Mouse (Mus musculus) intestine, embryonic 14.5 days (tissue): ENCODE data around the gene Sv2c. TPM values are rescaled to one million over a fixed set of nuclear protein-coding genes. Genes with fewer than 3 reads are reported as not detected.

Source experiments
- ATAC-seq: fragments of 200-750 bp; cut with Nextera tagmentation; replicated peaks from 2 replicates; pipeline ENCODE4 v1.8.0; 2017; ENCODE audit warnings: low read depth, moderate number of reproducible peaks, moderate TSS enrichment, moderate library complexity; ENCODE audit not compliant: low FRiP score, low TSS enrichment
- DNase-seq: peaks from one replicate; pipeline ENCODE4 v3.0.0-alpha.2; 2018; ENCODE audit warnings: low spot score
- H3K27ac ChIP-seq: fragments of 300-500 bp; sonication (generic); 2 replicates; pipeline ENCODE4 v1.5.1; 2014; ENCODE audit warnings: low read depth, mild to moderate bottlenecking, control low read depth
- H3K27me3 ChIP-seq: fragments of 300-500 bp; sonication (generic); replicated peaks from 2 replicates; pipeline ENCODE4 v1.6.1; 2014; ENCODE audit warnings: low read length, control low read depth; ENCODE audit not compliant: control insufficient read depth, insufficient read depth
- H3K36me3 ChIP-seq: fragments of 300-500 bp; sonication (generic); 2 replicates; pipeline ENCODE4 v1.6.1; 2014; ENCODE audit warnings: low read length, control low read depth; ENCODE audit not compliant: control insufficient read depth, insufficient read depth
- H3K4me1 ChIP-seq: fragments of 300-500 bp; sonication (generic); replicated peaks from 2 replicates; pipeline ENCODE4 v1.6.1; 2014; ENCODE audit warnings: low read length, control low read depth, mixed read lengths; ENCODE audit not compliant: control insufficient read depth, insufficient read depth
- H3K4me2 ChIP-seq: fragments of 300-500 bp; sonication (generic); 2 replicates; pipeline ENCODE4 v1.6.1; 2014; ENCODE audit warnings: low read length
- H3K4me3 ChIP-seq: fragments of 300-500 bp; sonication (generic); 2 replicates; pipeline ENCODE4 v1.5.1; 2014; ENCODE audit warnings: low read depth, low read length, control low read depth, mixed read lengths
- H3K9ac ChIP-seq: fragments of 300-500 bp; sonication (generic); 2 replicates; pipeline ENCODE4 v1.6.1; 2014; ENCODE audit warnings: mild to moderate bottlenecking, low read length
- H3K9me3 ChIP-seq: fragments of 300-500 bp; sonication (generic); 2 replicates; pipeline ENCODE4 v1.6.1; 2016; ENCODE audit warnings: low read length, control low read depth; ENCODE audit not compliant: control insufficient read depth
- WGBS: fragments of 180-500 bp; shearing (Covaris S2); extraction: QIAGEN DNeasy Blood & Tissue Kit; methylation state at CpG from one replicate; pipeline ENCODE4 v1.1.7; 2014; 5-methylcytosine and 5-hydroxymethylcytosine counted together
- polyA plus RNA-seq: library from polyadenylated mRNA; unstranded; fragments of >200 nt; fragmentation: Nextera tagmentation; extraction: Ambion mirVana; gene quantifications from 2 replicates; pipeline ENCODE4 v1.2.1, GENCODE M21; 2014

Sv2c gene
- polyA plus RNA-seq, 1 experiment from 2014 or later = 1.8 TPM

GRCm38 (mm10) chr13:96002475-96002874 lies 129.9 kb downstream of the Sv2c start:
- DNase-seq (no peak), ATAC-seq (no peak)
- Histone ChIP-seq H3K4me1 (no peaks in the 10 kb centered on the region), H3K27me3 (no peaks in the 10 kb centered on the region), H3K36me3 (no peaks in the 10 kb centered on the region), H3K27ac (no peak overlapping the region), H3K4me3 (no peak overlapping the region), H3K9me3 (no peaks in the 10 kb centered on the region), H3K4me2 (no peak overlapping the region), H3K9ac (no peak overlapping the region)
- 43% methylated on average over 5 of the region's 5 CpGs for WGBS

DNA sequence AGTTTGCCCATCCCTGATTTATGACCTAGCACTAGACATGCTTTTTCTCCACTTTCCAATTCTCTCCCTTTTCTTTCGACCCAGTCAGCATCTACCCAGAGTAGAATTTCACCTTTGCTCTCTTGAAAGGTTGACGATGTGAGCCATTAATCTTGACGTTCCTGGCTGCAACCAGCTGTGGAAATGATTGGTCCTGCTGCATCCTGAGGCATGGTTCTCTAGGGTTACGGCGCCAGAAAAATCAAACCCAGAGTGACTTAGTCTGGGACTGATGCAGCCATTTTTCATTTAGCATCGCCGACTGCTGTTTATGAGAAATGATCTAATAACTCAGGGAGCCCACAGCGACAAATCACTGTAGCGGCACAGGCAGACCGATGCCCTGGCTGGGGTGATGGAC lies 133.0 kb downstream of the Sv2c start:
- Histone ChIP-seq H3K36me3 (no peaks in the 10 kb centered on the region), H3K4me1 (no peaks in the 10 kb centered on the region), H3K9me3 (0 out of 2 replicates have a peak, but pooled peaks cover 2% of the 10 kb centered on the region), H3K4me2 (no peak overlapping the region), H3K4me3 (no peak overlapping the region), H3K27ac (no peak overlapping the region), H3K27me3 (no peaks in the 10 kb centered on the region), H3K9ac (no peak overlapping the region)
- ATAC-seq = no peak
- 28% methylated on average over 10 of the region's 10 CpGs for WGBS
- DNase-seq = no peak

GRCm38 (mm10) chr13:95997294-95997693 lies 135.1 kb downstream of the Sv2c start:
- Histone ChIP-seq H3K4me2 (no peak overlapping the region), H3K36me3 (no peaks in the 10 kb centered on the region), H3K27ac (no peak overlapping the region), H3K9ac (no peak overlapping the region), H3K9me3 (0 out of 2 replicates have a peak, but pooled peaks cover 2% of the 10 kb centered on the region), H3K4me1 (no peaks in the 10 kb centered on the region), H3K4me3 (no peak overlapping the region), H3K27me3 (no peaks in the 10 kb centered on the region)
- 43% methylated on average over 2 of the region's 2 CpGs for WGBS
- DNase-seq (no peak), ATAC-seq (no peak)

- H3K9me3 ChIP-seq = 0 out of 2 replicates have a peak, but pooled peaks cover 2% of the 10 kb centered on the region
- ATAC-seq (no peak), DNase-seq (no peak)
- H3K36me3 ChIP-seq = no peaks in the 10 kb centered on the region
- no peak overlapping the region for H3K9ac ChIP-seq
- H3K4me1 ChIP-seq = no peaks in the 10 kb centered on the region
- H3K27me3 ChIP-seq = no peaks in the 10 kb centered on the region
- H3K27ac ChIP-seq = no peak overlapping the region
- no peak overlapping the region for H3K4me3 ChIP-seq
- WGBS = 73% methylated on average over 27 of the region's 27 CpGs
- H3K4me2 ChIP-seq = no peak overlapping the region
These were observed 137.4 kb downstream of the Sv2c start for GRCm38 (mm10) chr13:95994705-95995703.

GRCm38 (mm10) chr13:95988181-95988580 lies 144.2 kb downstream of the Sv2c start:
- no peak for ATAC-seq
- no peak overlapping the region for H3K4me2 ChIP-seq
- no peaks in the 10 kb centered on the region for H3K36me3 ChIP-seq
- no peak overlapping the region for H3K4me3 ChIP-seq
- WGBS = 80% methylated on average over 9 of the region's 9 CpGs
- H3K9ac ChIP-seq = no peak overlapping the region
- H3K27ac ChIP-seq = no peak overlapping the region
- H3K9me3 ChIP-seq = no peaks in the 10 kb centered on the region
- no peaks in the 10 kb centered on the region for H3K4me1 ChIP-seq
- DNase-seq = no peak
- no peaks in the 10 kb centered on the region for H3K27me3 ChIP-seq

DNA sequence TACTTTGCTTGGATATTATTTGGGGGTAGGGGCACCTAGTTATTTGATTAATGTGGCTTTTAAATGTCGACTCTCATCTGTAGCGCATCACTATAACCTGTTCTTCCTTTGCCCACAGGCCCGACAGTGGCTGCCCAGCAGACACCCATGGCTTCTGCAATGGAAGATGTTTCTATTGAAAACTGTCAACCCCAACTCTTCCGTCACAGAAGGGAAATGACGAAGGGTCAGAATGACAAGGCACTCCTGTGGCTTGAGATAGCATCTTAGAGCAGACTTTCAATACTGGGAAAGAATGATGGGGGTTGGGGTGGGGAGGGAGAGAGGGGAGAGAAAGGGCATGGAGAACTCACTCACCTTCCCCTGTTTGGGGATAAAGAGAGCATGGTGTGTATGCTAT lies 145.2 kb downstream of the Sv2c start:
- ATAC-seq (no peak), DNase-seq (no peak)
- Histone ChIP-seq H3K4me1 (no peaks in the 10 kb centered on the region), H3K27me3 (no peaks in the 10 kb centered on the region), H3K9ac (no peak overlapping the region), H3K9me3 (no peaks in the 10 kb centered on the region), H3K4me2 (no peak overlapping the region), H3K36me3 (no peaks in the 10 kb centered on the region), H3K4me3 (no peak overlapping the region), H3K27ac (no peak overlapping the region)
- 83% methylated on average over 5 of the region's 5 CpGs for whole genome bisulfite sequencing

GRCm38 (mm10) chr13:95986375-95986774 lies 146.0 kb downstream of the Sv2c start:
- Histone ChIP-seq H3K27me3 (no peaks in the 10 kb centered on the region), H3K4me3 (no peak overlapping the region), H3K9ac (no peak overlapping the region), H3K4me1 (no peaks in the 10 kb centered on the region), H3K27ac (no peak overlapping the region), H3K36me3 (no peaks in the 10 kb centered on the region), H3K4me2 (no peak overlapping the region), H3K9me3 (no peaks in the 10 kb centered on the region)
- WGBS = 70% methylated on average over 13 of the region's 13 CpGs
- DNase-seq (no peak), ATAC-seq (no peak)

DNA sequence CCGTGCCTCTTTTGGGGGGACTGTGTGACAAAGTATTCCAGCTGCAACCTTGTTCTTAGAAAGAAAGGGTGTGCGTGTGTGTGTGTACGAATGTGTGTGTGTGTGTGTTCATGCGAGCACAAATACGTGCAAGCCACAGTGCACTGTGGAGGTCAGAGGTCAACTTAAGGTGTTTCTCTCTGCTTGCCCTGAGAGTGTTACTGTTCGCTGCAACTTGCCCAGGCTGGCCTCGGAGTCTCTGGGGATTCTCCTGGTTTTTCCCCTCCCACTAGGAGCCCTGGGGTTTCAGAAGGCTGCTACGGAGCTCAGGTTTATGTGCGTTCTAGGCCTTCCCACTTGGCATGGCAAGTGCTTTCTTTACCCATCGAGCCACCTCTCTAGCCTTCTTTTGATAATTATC lies 157.2 kb downstream of the Sv2c start:
- ATAC-seq (no peak), DNase-seq (no peak)
- 77% methylated on average over 10 of the region's 10 CpGs for WGBS
- no peaks in the 10 kb centered on the region for H3K27me3 ChIP-seq
- no peaks in the 10 kb centered on the region for H3K9me3 ChIP-seq
- no peak overlapping the region for H3K4me3 ChIP-seq
- no peaks in the 10 kb centered on the region for H3K4me1 ChIP-seq
- H3K4me2 ChIP-seq = no peak overlapping the region
- no peak overlapping the region for H3K27ac ChIP-seq
- H3K9ac ChIP-seq = no peak overlapping the region
- H3K36me3 ChIP-seq = no peaks in the 10 kb centered on the region

- H3K4me3 ChIP-seq = no peak overlapping the region
- no peaks in the 10 kb centered on the region for H3K9me3 ChIP-seq
- ATAC-seq = no peak
- H3K27ac ChIP-seq = no peak overlapping the region
- no peak overlapping the region for H3K9ac ChIP-seq
- H3K27me3 ChIP-seq = no peaks in the 10 kb centered on the region
- H3K4me2 ChIP-seq = no peak overlapping the region
- H3K4me1 ChIP-seq = no peaks in the 10 kb centered on the region
- DNase-seq = no peak
- H3K36me3 ChIP-seq = no peaks in the 10 kb centered on the region
- WGBS = 88% methylated on average over 11 of the region's 11 CpGs
These were observed 158.3 kb downstream of the Sv2c start for GRCm38 (mm10) chr13:95974106-95974505.
